Mouse (Mus musculus): ENCODE data around the gene Gm29609. TPM values are rescaled to one million over a fixed set of nuclear protein-coding genes. Genes with fewer than 3 reads are reported as not detected.

Gene Gm29609
- polyA plus RNA-seq, 1 experiment from 2014 or later: 1.1 TPM

Other genes with a start within 250 kb of the Gm29609 start
- gene Cgref1, start 234.3 kb downstream of the Gm29609 start, polyA plus RNA-seq (2015; fragmentation: Nextera tagmentation; extraction: Ambion mirVana): 2.3 and 2.4 TPM in 2 replicates
- gene Preb, start 219.6 kb downstream of the Gm29609 start, polyA plus RNA-seq (2015; fragmentation: Nextera tagmentation; extraction: Ambion mirVana): 135 TPM in 2 replicates
- 0.29 and 0.35 TPM in 2 replicates for gene Tcf23, start 211.2 kb downstream of the Gm29609 start, polyA plus RNA-seq (2015; fragmentation: Nextera tagmentation; extraction: Ambion mirVana)
- 149 and 154 TPM in 2 replicates for gene Atraid, start 131.6 kb downstream of the Gm29609 start, polyA plus RNA-seq (2015; fragmentation: Nextera tagmentation; extraction: Ambion mirVana)
- gene Slc5a6, start 131.0 kb downstream of the Gm29609 start, polyA plus RNA-seq (2015; fragmentation: Nextera tagmentation; extraction: Ambion mirVana): 7.8 and 8.1 TPM in 2 replicates
- 27.5 and 29.6 TPM in 2 replicates for gene Cad, start 125.1 kb downstream of the Gm29609 start, polyA plus RNA-seq (2015; fragmentation: Nextera tagmentation; extraction: Ambion mirVana)
- gene Dnajc5g, start 73.6 kb downstream of the Gm29609 start, polyA plus RNA-seq (2015; fragmentation: Nextera tagmentation; extraction: Ambion mirVana): not detected in 2 replicates
- gene Slc30a3, start 71.7 kb downstream of the Gm29609 start, polyA plus RNA-seq (2015; fragmentation: Nextera tagmentation; extraction: Ambion mirVana): 0.25 and 0.29 TPM in 2 replicates
- gene Trim54, start 63.2 kb downstream of the Gm29609 start, polyA plus RNA-seq (2015; fragmentation: Nextera tagmentation; extraction: Ambion mirVana): 0.36 and 0.70 TPM in 2 replicates
- gene Ucn, start 41.1 kb downstream of the Gm29609 start, polyA plus RNA-seq (2015; fragmentation: Nextera tagmentation; extraction: Ambion mirVana): not detected in 2 replicates
- 51.3 and 60.6 TPM in 2 replicates for gene Mpv17, start 25.7 kb downstream of the Gm29609 start, polyA plus RNA-seq (2015; fragmentation: Nextera tagmentation; extraction: Ambion mirVana)
- gene Gtf3c2, start 233 bp upstream of the Gm29609 start, polyA plus RNA-seq (2015; fragmentation: Nextera tagmentation; extraction: Ambion mirVana): 68.4 and 69.3 TPM in 2 replicates
- gene Snx17, start 13.3 kb upstream of the Gm29609 start, polyA plus RNA-seq (2015; fragmentation: Nextera tagmentation; extraction: Ambion mirVana): 146 and 147 TPM in 2 replicates
- 61.2 and 64.3 TPM in 2 replicates for gene Eif2b4, start 13.5 kb upstream of the Gm29609 start, polyA plus RNA-seq (2015; fragmentation: Nextera tagmentation; extraction: Ambion mirVana)
- 8.8 and 9.5 TPM in 2 replicates for gene Zfp513, start 22.4 kb upstream of the Gm29609 start, polyA plus RNA-seq (2015; fragmentation: Nextera tagmentation; extraction: Ambion mirVana)
- gene Ppm1g, start 40.8 kb upstream of the Gm29609 start, polyA plus RNA-seq (2015; fragmentation: Nextera tagmentation; extraction: Ambion mirVana): 141 and 144 TPM in 2 replicates
- gene Nrbp1, start 61.0 kb upstream of the Gm29609 start, polyA plus RNA-seq (2015; fragmentation: Nextera tagmentation; extraction: Ambion mirVana): 155 and 167 TPM in 2 replicates
- gene Gm9970, start 61.3 kb upstream of the Gm29609 start, polyA plus RNA-seq (2015; fragmentation: Nextera tagmentation; extraction: Ambion mirVana): 0.40 and 0.64 TPM in 2 replicates
- gene Krtcap3, start 71.8 kb upstream of the Gm29609 start, polyA plus RNA-seq (2015; fragmentation: Nextera tagmentation; extraction: Ambion mirVana): 36.4 and 37.9 TPM in 2 replicates
- gene Ift172, start 111.2 kb upstream of the Gm29609 start, polyA plus RNA-seq (2015; fragmentation: Nextera tagmentation; extraction: Ambion mirVana): 33.8 and 37.2 TPM in 2 replicates
- gene Fndc4, start 116.2 kb upstream of the Gm29609 start, polyA plus RNA-seq (2015; fragmentation: Nextera tagmentation; extraction: Ambion mirVana): 51.5 and 54.8 TPM in 2 replicates
- 0.07 and 0.16 TPM in 2 replicates for gene Gckr, start 117.5 kb upstream of the Gm29609 start, polyA plus RNA-seq (2015; fragmentation: Nextera tagmentation; extraction: Ambion mirVana)

All from lung, embryonic 15.5 days (tissue).